Mouse (Mus musculus): ENCODE results near the gene Tspan3. TPM values are rescaled to one million over a fixed set of nuclear protein-coding genes. Genes with fewer than 3 reads are reported as not detected.

Tspan3 gene
- polyA plus RNA-seq (2012; rRNA removed) = 249 and 300 TPM in 2 replicates

GRCm38 (mm10) chr9:56165377-56165776, at the start of gene Tspan3:
Tspan3 (minus strand) TSS chr9:56165477.

DNA sequence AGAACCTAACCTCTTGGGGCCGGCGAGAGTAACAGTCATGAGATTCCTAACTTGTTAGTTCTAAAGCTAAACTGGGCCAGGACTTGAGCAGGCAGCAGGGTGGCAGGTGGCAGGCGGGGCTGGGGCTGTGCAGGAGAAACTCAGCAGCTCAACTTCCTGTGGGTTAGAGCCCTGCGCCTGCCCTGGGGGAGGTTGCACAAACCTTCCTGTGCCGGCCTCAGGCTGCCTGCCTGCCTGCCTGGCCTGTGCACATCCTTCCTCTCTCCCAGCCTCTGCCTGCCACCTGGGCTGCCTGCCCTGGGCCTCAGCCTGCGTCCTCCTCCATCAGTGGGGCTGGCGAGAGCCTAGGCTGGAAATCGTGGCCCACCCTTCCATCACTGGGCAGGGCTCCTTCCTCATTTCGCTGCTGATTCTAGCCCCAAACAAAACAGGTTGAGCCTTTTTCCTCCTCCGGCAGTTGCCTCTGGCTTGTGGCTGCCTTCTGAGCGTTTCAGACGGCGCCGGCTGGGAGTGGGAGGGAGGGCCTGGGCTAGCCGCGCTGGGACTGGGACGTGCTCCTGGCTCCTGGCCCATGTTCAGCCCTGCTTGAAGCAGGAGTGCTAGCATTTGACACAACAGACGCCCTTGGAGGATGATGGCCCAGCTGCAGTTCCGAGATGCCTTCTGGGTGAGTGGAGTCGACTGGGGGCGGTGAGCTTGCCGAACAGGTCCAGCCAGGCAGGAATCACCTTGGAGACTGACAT, 75.3 kb downstream of the Tspan3 start, which contains the start of gene Pstpip1:
Pstpip1 (plus strand) TSS at position 185 of the 743 bp plus-strand sequence.

Other genes with a start within 250 kb of the Tspan3 start
- 4.7 and 6.1 TPM in 2 replicates for gene Scaper, start 227.4 kb downstream of the Tspan3 start, polyA plus RNA-seq (2012; rRNA removed)
- not detected in 2 replicates for gene 4930563M21Rik, start 154.9 kb downstream of the Tspan3 start, polyA plus RNA-seq (2012; rRNA removed)
- gene Rcn2, start 123.6 kb downstream of the Tspan3 start, polyA plus RNA-seq (2012; rRNA removed) = 141 and 271 TPM in 2 replicates
- 4.7 and 4.8 TPM in 2 replicates for gene Pstpip1, start 75.5 kb downstream of the Tspan3 start, polyA plus RNA-seq (2012; rRNA removed)